Mouse (Mus musculus): ENCODE measurements at regions not wholly inside any gene's neighbourhood (a gene's known extent, or its start where the extent isn't known, plus 50 kb on each side); places are given as distances from the start of the nearest gene placed in this dataset.

DNA sequence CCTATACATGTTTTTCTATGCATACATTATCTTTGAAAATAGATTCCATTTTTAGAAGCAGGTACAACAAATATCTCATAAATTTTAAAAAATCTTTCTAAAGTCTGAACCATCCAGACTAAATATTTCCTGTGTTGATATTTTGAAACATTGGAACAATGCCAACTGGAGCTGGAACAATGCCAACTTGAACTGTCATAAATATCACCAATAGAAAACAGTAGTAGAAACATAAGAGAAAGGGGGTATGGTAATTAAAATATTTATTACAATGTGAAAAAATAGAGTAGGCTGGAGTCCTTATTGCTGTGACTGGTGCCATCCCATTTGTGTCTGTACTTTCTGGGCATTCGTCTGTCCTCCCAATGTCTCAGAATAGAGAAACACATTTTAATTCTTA lies 286.9 kb upstream of the Mctp2 start:
- DNase-seq = no peak

DNA sequence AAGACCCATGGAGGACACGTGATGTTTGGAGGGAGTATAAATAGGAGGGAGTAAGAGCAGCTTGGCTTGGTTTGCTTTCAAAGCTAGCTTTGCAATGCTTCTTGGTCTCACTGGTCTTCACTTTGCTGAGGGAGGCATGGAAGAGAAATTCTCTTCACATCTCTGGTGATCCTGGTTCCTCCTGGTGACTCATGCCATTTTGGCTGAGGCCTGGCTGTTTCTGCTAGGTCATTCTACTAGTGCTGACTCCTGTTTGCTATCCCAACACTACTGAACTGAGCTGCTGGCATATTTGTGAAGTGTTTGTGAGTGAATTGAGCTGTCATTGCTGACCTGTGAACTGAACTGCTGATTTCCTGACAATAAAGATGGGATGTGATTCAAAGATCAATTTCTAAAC lies 288.3 kb upstream of the Mctp2 start:
- DNase-seq = no peak

DNA sequence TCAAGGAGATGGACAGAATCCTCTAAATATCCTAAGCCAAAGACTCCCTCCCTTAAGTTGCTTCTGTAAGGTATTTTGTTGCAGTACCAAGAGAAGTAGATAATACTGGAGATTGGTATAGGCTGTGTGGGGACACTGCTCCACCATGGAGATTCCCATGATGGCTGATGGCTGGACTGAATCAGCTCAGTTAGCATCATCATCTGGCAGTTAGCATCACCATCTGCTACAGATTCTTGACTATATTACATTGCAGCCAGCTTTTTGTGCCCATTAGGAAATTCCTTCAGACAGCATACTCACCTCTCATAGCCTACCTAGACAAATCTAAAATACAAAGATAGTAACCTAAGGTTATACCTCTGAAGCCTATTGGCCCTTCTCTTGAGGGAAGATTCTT lies 290.6 kb upstream of the Mctp2 start:
- DNase-seq = no peak

DNA sequence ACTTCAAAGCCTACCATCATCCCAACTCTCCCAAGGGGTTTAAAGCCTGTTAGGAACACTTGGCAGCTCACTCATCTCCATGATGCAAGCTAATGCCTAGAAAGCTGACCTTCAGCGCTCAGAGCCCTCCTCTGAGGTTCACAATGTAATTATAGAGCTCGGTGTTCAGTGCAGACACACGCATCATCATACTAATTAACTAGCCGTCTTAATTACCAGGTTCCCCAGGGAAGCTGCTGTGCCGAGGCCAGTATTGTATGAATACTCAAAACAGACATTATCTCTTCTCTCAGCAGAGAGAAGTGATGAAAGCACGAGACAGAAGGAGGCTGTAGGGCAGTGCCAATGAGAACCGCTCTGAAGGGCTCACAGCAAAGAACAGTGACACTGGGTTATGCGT lies 295.5 kb upstream of the Mctp2 start:
- DNase-seq = no peak

DNA sequence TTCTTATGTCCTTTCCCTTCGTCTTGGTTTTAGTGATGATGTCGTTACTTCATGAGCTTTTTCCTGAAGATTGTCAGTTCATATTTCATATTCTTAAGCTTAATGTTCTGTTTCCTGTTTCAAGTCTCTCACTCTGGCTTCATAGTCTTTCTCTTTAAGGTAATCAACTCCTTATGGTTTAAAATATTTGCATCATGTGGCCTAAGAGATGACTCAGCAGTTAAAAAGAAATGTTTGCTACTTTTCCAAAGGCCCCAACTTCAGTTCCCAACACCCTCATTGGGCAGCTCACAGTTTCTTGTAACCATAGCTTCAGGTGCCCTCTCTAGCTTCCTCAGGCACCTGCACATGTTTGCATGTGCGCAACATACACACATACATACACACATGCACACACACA lies 303.4 kb upstream of the Mctp2 start:
- DNase-seq = no peak

DNA sequence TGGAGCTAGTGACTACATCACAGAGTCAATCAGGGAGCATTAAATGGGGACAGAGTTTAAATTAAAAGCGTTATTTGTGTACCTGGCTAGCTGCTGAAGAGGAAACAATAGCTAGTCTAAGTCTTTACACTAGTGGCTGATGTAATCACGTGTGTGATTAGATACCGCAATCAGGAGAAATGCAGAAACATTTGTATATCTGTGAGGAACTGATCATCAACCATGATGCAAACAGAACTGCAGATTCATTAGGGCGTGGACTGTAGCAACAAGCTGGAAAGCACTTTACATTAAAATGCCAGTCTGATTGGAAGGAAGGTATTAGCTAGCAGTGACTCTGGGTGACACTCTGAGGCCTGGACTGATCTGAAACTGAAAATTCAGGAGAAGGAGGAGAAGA lies 308.8 kb upstream of the Mctp2 start:
- DNase-seq = no peak

DNA sequence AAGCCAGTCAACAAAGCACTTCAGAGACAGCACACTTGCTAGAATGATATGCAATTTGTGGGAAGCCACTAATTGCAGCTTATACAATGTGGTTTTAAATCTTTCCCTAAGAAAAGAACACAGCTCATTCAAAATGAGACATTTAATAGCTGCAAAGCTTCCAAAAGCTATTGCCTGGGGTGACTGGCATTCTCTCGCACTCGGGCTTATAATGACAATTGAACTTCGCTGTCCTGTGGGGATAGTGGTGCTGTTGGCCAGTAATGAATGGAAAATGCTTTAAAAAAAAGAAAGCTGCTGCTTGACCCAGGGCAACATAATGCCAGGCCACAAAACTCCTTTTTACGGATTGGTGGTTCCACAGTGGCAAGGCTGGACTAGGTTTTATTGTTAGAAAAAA lies 321.0 kb upstream of the Mctp2 start:
- no peak for DNase-seq

DNA sequence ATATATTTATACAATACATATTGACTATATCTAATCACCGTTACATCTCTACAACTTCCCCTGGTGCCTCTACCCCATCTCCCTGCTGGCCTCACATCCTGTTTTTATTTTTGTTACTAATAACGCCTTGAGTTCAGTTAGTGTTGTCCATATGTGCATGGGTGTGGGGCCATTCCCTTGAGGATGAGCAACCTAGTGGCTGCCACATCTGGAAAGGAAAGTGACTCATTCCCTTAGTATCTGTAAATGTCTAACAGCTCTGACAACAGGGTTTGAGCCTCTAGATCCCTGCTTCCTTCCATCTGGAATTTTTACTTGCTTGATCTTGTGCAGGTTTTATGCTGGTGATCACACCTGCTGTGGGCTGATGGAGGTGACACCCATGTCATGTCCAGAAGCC lies 333.2 kb upstream of the Mctp2 start:
- DNase-seq = no peak

DNA sequence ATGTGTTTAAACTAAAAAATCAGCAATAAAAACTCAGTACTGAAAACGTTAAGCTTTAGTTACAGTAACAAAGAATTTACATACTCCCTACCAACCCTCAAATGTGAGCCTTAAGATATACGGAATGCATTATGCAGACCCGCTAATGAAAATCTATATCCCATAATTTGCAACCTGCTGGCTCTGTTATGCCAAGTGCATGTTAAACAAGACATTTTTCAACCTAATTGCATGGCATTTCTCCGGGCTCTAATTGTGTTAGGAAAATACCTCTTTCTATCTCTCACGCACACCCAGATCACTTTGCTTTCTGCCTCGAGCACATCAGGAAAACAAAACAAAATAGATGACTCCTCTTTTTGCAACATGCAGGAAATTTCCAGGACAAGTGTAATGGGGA lies 368.6 kb upstream of the Mctp2 start:
- no peak for DNase-seq

DNA sequence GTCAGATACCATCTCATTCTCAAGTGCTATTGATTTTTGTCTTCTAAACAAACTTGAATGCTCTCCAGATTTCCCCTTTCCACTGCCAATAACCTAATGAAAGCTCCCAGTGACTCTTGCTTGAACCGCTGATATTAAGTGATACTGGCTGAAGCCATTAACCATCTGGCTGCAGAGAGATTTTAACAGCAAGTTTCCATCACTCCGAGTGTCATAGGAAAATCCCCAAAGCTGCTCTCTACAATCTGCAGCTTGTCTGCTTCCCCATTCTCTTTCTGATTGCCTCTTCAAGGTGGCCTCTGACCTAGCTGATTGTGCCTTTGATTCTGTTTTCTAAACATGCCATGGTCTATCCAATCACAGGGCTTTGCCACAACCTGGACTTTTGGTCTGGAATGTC lies 379.4 kb upstream of the Mctp2 start:
- no peak for DNase-seq

DNA sequence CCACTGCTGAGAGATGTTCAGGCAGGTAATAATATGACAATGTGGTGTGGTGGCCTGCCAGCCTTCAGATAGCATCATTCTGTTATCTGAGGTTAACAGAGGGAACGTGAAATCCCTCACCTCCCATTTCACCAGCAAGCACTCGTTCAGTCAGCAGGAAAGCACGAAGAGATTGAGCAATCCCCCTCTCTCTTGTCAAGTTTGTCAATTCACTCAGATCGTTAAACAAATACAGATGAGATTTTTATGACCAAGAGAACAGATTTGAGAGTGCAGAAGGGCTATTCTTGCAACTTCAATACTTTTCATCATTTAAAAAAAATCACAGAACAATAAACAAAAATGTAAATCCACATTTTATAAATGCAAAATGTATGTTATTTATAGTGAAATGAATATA lies 380.9 kb upstream of the Mctp2 start:
- DNase-seq = no peak

DNA sequence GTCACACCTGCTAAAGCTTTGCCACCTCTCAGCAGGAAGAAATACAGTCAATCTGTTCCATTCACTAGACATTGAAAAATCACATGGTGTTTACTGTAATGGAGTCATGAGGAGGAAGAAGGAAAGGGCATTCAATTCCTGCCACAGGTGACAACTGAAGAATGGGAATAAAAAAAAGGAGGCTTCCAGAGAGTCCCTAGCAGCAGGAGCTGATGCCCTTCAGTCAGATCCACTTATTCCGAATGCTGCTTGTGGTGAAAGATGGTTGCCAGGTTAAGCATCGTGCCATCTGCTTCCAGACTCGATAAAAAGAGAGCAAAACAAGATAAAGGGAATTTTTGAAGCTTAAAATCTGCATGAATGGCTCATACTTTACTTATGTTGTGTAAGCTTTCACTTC lies 385.0 kb upstream of the Mctp2 start:
- DNase-seq = no peak

DNA sequence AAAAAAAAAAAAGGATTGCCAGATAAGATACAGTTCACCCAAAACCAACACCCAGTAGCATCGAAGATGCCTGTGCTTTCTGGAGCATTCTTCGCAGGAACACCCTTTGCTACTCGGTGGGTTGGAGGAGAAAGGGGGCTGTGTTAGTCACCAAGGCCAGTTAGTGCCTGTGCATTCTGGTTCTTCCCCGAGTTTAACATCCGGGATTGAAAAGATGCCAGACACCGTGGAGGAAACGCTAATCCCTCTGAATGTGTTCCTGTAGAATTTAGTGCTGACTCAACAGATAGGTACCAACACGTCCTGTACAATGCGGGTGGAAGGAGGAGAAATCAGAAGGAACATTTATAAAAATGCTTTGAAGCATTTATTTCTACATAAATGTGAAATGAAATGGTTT lies 385.5 kb upstream of the Mctp2 start:
- no peak for DNase-seq

DNA sequence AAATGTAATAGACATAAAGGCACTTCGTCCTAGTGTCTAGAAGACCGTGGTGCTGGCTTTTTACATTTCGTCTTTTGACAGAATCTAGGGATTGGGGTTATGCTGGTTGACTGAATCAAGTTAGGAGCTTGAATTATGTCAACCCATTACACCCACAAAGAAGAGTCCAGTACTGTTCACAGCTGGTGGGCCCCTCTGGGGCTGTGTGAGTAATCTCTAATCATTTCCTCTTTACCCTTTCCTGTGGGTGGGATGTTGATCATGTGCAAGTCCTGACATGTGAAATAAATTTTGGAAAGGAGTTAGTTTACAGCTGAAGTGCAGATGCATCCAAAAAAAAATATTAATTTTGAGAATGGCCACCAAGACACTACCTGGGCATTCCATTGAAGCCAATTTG lies 390.3 kb upstream of the Mctp2 start:
- no peak for DNase-seq

DNA sequence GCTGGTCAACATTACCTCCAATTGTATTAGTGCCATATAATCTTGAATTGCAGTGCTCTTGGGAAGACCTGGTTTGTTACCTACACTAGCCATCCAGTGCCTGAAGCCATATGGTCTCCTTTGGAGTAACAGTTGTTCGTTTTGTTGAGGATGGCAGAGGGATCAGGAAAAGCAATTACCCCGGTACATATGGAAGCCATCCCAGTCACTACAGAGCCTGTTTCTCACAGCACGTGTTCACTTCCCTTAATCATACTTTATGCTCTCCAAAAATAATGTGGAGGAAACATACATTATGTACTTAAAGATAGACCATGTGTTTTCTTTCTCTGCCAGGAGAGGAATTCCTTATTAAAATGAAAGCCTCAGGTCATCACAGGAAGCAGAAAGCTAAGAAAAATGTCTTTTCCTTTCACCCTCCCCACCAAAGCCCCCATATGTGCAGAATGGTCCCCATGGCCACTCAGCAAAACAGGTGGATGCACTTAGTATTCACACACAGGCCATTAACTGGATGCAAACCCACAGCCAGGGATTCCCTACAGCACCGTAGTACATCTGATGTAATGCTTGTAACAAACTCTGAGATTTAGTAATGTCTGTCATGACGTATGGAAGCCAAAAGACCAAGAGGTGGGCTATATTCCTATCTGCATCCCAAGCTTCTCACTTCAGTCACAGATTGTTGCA lies 397.4 kb upstream of the Mctp2 start:
- DNase-seq = no peak

DNA sequence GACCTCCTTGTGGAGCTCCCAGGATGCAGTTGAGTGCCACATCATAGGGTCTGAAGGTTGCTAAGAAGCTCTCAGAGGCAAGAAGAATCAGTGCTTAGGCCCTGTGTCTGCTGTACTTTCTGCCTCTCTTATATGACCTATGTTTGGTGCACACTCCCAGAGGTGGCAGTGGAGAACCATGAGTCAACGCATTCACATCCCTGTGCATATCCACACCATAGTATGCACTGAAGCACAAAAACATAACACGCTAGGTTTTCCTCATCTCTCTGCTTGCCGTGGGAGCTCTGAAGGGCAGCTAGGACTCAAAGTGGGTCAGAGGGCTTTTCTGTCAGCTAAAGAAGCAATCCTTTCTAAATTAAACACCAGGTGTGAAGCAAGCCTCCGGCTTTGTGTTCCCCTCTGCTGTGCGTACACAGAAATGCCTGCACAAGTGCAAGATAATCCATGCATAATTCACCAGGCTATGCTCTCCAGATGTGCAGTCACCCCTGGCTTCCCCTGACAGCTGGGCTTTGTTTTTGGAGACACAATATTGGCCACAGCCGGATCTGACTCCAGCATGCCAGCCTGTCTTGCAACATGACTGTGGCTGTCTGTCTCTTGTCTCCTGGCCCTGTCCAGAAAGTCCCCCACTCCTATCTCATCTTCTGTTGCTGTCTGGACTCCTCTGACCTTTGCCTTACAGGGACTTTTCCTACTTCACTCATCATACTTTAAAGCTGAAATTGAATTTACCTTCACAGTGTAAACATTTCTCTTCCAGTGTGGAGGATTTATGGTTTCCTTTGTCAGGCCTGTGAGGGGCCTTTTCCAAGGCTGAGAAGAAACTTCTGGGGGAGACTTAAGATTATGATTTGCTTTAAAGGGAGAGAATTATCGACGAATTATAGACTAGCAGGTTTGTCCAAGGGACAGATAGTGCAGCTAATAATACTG lies 405.1 kb upstream of the Mctp2 start:
- no peak for DNase-seq

DNA sequence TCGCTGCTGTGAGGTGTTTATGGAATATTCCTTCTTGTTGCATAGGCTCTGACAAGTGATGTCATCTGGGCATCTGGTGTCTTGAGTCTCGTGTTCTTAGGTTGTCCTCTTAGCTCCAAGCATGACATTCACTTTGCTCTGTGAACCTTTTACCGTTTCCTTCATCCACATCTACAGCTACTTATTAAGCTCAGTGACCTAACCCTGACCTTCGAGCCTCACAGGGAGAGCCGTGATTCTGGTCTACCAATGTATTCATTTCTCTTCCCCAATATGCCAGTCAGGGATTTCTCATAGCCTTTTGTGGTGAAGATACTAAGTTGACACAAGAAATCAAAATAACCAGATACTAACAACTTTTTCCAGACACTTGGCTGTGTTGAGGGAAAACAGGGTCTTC lies 409.0 kb upstream of the Mctp2 start:
- DNase-seq = no peak

DNA sequence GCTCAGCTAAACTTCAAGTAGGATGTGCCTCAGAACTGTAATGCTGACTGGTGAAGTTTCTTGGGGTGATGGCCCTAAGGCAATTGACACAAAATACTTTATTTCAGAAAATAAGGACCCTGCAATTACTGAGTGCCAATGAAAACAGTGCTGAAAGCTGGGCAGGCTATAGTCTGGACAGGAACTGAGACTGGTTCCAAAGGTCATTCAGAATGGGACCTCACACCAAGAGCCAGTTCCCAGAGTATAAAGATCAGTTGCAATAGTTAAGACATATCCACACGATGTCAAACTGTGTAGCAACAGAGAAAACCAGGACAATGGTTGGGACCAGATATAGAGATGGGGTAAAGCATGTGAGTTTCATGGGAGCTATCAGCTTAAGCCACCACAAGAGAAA lies 409.6 kb upstream of the Mctp2 start:
- no peak for DNase-seq

DNA sequence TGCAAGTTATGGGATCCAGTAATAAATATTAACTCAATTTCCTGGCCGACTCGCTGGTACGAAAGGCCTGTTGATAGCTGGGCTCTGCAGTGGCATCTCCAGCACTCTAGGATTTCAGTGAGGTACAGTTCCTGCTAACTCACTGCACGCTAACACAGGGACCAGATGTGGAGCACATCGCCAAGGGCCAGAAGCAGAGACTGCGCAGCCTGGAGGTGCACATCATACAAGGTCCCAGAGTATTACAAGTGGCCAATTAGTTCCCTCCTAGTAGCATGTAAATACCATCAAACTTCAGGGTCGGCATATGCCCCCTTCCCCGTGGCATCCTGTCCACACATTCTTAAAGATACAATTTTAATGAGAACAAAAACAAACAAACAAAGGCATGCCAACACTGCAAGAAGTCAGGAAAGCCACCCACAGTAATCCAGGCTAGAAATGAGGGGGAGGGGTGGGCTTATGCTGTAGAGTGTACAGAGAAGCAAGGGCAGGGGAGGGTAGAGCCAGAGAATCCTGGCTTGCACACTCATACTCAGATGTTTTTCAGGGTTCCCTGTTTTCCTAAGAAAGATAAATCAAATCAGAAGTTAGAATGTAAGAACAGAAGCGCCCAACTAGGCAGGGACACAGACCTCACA lies 419.9 kb upstream of the Mctp2 start:
- DNase-seq = no peak

DNA sequence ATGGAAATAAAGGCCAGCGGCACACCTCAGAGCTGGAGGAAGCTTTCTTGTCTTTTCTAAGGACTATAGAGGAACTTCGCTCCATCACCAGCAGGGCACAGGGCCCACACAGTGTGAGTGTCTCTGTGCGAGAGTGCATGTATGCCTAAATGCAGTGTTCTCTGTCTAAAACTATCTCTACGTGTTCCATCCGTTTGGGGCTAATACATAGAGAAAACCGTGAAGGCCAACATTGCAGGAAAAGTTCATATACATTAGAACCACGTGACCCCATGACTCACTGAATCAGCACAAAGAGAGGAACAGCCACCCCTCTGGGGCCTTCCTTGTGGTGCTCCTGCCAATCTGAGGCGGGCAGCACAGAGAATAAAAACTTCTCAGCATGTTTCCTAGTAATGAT lies 431.4 kb upstream of the Mctp2 start:
- DNase-seq = no peak

DNA sequence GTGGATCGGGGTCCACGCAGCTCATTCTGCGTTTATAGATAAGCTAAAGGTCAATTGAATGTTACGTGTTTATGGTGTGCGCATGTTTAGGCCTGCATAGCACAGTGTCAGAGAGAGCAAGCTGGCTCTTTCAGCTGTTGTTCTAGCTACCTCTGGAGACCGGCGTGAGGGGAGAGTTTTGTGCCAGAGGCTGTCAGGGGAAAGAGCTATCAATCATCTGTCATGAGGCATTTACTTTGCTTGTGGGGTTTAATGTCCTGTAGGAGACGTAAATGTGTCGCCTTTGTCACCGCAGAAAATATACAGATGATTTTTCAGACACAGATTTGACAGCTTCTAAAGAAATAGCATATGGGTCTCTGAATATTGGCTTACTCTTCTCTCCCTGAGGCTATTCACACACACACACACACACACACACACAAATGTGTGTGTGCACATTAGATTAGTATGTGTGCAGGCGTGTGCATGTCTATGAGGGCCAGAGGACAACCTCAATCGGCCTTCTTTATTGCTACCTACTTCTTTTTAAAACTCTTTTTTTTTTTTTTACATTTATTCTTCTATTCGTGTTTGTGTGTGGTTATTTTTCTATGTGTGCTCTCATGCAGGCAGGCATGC lies 432.0 kb upstream of the Mctp2 start:
- DNase-seq = no peak

DNA sequence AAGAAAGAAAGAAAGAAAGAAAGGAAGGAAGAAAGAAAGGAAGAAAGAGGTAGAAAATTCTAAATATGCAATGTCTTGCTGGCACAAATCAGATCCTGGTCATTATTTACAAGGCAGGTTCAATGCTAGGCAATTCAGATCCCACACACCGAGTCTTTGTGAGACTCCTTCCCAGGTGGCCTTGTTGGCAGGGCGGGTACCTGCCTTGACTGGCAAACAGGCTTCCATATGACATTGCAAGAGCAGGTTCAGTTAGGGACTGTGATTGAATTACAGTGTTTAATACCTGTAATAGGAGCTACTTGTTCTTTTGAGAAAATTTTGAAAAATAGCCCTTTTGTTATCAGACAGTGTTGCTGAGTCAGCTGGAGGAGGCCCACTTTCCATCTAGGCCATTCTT lies 436.0 kb upstream of the Mctp2 start:
- no peak for DNase-seq

DNA sequence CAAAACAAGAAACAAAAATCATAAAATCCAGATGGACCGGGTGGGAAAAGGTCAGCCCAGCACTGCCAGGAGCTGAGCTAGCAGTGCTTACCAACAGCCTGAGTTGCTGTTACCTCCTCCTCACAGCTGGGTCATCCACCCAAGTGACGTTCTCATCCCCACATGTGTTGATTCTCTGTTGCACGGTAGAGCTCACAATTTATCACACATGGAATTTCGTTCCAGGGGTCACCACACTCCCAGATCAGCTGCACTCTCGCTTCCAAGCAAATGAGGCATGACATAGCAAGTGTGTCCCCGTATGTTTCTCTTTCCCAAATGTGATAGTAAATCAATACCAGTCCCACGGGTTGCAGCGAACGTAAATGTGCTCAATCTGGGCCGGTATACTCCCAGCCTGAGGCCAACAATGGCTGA lies 445.1 kb upstream of the Mctp2 start:
- no peak for DNase-seq
